Mouse (Mus musculus) layer of hippocampus, adult 9-11 months (tissue): ENCODE data around the gene Rhobtb3.
"Not testable (repeated sequence)": the region's sequence is repeated elsewhere in the genome, so short reads cannot be mapped to it uniquely, and the experiment has no call there.

Experiments
- DNase-seq: peaks from one replicate; pipeline ENCODE4 v3.0.0; 2022

The Rhobtb3 gene

DNA sequence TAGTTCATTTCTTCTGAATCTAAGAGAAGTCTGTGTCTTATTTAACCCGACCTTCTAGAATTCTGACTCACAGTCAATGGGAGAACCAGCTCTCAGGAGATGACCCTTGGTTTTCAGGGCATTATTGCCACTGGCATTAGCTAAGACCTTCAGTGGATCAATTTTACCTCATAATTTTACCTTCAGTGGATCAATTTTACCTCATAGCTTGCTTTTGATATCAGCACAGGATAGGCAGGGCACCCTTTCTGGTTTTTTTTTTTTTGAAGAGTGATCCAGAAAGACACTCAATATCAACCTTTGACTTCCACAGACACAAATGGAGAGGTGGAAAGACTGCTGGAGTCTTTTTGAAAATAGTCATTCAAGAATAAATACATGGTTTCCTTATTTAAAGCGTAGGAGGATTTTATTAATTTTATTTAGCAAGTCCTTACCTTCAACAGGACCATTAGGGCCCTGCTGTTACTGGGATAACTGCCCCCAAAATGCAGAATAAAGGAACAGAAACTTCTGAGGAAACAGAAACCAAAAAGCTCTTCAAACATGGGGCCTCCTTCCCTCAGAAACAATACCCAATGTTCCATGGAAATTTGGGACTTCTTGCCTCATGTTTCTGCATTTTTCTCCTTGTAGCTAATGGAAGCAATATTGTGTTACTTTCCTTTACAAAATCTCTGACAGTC lies 98.7 kb downstream of the Rhobtb3 start:
- no peak for DNase-seq

GRCm38 (mm10) chr13:75843993-75844683 lies 99.6 kb downstream of the Rhobtb3 start:
- DNase-seq: no peak

- no peak for DNase-seq
These were observed 100.4 kb downstream of the Rhobtb3 start for GRCm38 (mm10) chr13:75843331-75843730.

DNA sequence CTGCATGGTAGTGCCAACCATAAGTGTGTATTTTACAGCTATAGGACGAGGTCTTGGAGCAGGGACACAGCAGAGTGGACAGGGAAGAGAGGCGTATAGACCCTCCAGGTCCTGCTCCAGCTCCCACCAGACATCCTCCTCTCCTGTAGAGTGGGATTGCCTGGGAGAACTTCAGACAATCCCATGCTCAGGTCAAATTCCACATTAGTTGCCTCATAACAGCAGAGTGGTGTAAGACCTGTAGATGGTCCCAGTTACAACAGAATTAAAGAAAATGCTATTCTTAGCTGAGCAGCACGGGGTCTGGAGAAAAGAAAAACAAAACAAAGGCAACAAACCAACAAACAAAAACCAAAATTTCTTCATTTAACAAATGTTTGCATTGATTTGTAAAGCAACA lies 101.8 kb downstream of the Rhobtb3 start:
- no peak for DNase-seq

DNA sequence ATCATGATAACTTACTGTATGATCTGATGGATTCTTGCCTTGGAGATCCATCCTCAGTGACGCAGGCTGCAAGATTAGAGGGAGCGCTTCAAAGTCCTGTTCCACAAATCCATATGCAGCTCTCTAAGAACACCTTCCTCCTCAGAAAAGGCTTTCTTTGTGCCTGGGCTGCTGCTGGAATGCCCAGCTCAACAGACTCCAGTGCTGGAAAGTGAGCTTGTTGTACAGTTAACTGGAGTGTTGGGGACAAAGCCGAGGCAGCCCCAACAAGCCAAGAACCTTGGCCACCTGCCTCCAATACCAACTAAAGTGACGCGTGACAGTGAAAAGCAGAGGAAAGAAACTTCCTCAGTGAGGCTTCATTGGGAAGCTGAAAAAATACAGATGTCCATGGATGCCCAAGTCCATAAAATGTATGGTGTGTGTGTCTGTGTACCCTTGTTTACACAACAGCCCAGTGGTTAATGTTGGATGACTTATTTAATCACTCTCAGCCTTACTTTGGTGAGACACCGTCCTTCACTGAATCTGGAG lies 102.9 kb downstream of the Rhobtb3 start:
- no peak for DNase-seq

DNA sequence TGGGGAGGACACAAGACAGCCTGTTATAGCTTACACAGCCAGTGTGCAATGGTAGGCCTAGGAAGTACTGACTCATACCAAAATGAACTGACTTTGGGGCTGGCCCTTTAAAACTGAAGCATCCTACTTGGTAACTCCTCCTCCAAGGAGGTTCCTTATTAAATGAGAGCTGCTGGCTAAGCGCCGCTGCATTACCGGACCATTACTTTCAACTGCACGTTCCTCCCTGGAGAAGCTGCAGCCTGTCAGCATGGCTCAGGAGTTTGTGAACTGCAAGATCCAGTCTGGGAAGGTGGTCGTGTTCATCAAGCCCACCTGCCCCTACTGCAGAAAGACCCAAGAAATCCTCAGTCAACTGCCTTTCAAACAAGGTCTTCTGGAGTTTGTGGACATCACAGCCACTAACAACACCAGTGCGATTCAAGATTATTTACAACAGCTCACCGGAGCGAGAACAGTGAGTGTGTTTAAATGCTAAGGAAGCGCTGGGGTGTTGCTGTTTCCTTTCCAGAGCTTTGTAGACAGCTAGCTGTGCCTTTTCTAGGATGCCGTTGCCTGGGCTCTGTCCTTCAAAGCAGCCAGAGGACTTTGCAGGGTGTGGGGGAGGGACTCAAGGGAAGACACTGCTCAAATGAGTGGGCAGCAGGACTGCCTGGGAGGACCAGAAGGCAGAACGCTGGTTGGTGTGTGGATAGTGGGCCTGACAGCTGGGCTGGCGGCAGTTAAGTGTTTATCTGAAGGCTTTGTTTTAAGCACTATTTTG lies 103.8 kb downstream of the Rhobtb3 start, which contains the start of gene Glrx:
TSS of gene Glrx (plus strand) at position 150 of the 763 bp plus-strand sequence.
- peak; percentile 79 for DNase-seq

- no peak for DNase-seq
These were observed 105.2 kb downstream of the Rhobtb3 start for GRCm38 (mm10) chr13:75838506-75838905.

- DNase-seq: no peak
These were observed 108.3 kb downstream of the Rhobtb3 start for GRCm38 (mm10) chr13:75835461-75835860.

- no peak for DNase-seq
These were observed 110.2 kb downstream of the Rhobtb3 start for GRCm38 (mm10) chr13:75833499-75833898.

GRCm38 (mm10) chr13:75832697-75833096 lies 111.0 kb downstream of the Rhobtb3 start:
- DNase-seq: no peak

GRCm38 (mm10) chr13:75831710-75832109 lies 112.0 kb downstream of the Rhobtb3 start:
- no peak for DNase-seq

DNA sequence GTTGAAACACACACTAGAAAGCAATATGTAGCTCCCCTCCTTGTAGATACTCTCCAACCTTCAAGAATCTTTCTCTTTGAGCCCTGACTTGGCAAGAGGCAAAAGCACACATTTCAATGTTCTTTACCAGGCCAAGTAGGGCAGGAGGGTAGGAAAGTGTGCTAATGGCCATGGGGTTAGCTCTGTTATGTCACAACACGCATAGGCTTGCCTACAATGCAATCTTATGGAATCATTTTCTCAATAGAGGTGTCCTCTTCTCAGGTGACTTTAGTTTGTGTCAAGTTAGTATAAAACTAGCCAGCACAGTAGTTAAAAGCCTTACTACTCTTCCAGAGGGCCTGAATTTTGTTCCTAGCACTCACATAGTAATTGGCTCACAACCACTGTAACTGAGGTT lies 113.0 kb downstream of the Rhobtb3 start:
- DNase-seq: no peak

- no peak for DNase-seq
These were observed 118.3 kb downstream of the Rhobtb3 start for GRCm38 (mm10) chr13:75825388-75825787.

- DNase-seq: no peak
These were observed 119.0 kb downstream of the Rhobtb3 start for GRCm38 (mm10) chr13:75824611-75825319.

GRCm38 (mm10) chr13:75823201-75823600 lies 120.5 kb downstream of the Rhobtb3 start:
- DNase-seq: no peak

- DNase-seq: not testable (repeated sequence)
These were observed 121.4 kb downstream of the Rhobtb3 start for GRCm38 (mm10) chr13:75822366-75822765.

- DNase-seq: no peak
These were observed 123.8 kb downstream of the Rhobtb3 start for GRCm38 (mm10) chr13:75819898-75820297.
